Comparison of ENCODE assay signal across 8 mouse cellular contexts in genomic region chr11:117656077-117656401, GRCm38 (mm10). TPM values are rescaled to one million over a fixed set of nuclear protein-coding genes. Genes with fewer than 3 reads are reported as not detected.
DNase-seq lines count a peak whose midpoint lies in the region; ATAC-seq and TF ChIP-seq lines count a peak whose summit lies in the region.

No protein-coding gene starts in this region.

- H3K4me2 ChIP-seq in heart, embryonic 16.5 days (ENCODE audit: low read depth, low read length) = peak overlapping the region; percentile 93
- peak overlapping the region; percentile 72 for H3K4me2 ChIP-seq in forebrain, postnatal 0 days (ENCODE audit: low read depth)

- TF ChIP-seq CTCF in G1E (IDR thresholded peaks at IDR 0.05; ENCODE audit: low read depth, low read length) = no peak
- TF ChIP-seq CTCF in forebrain, postnatal 0 days (IDR thresholded peaks at IDR 0.05; ENCODE audit: low read depth) = no peak

- peak overlapping the region; percentile 98 for H3K9ac ChIP-seq in heart, embryonic 16.5 days (ENCODE audit: low read length)
- peak overlapping the region; percentile 93 for H3K9ac ChIP-seq in forebrain, postnatal 0 days

- H3K79me2 ChIP-seq in macrophage (ENCODE audit: inconsistent target) = peaks cover 58% of the 10 kb centered on the region

- intact Hi-C loops in heart, postnatal 10 days (cut with DNase I) = no loop called here

- DNase-seq in heart, postnatal 10 days = no peak
- DNase-seq in G1E (ENCODE audit: low spot score) = no peak
- no peak for DNase-seq in forebrain, postnatal 0 days
- no peak for DNase-seq in cerebellum, postnatal 36 days
- DNase-seq in thymus, postnatal 36 days = no peak
- DNase-seq in adrenal gland, adult (ENCODE audit: inconsistent age in 2 of 2, low spot score in 1 of 2) = no peak

- H3K27me3 ChIP-seq in heart, embryonic 16.5 days (ENCODE audit: control insufficient read depth, insufficient read depth, low read length) = no peaks in the 10 kb centered on the region; the same call in 1 of the 2 replicates
- H3K27me3 ChIP-seq in G1E (ENCODE audit: insufficient read depth, low read length) = peaks cover 30% of the 10 kb centered on the region
- H3K27me3 ChIP-seq in forebrain, postnatal 0 days (ENCODE audit: insufficient read depth, low read length) = no peaks in the 10 kb centered on the region

- peak overlapping the region; percentile 91 for H3K4me3 ChIP-seq in heart, embryonic 16.5 days (ENCODE audit: low read length)
- H3K4me3 ChIP-seq in G1E (ENCODE audit: low read depth, low read length) (peak overlapping the region; percentile 89), macrophage (ENCODE audit: inconsistent target) (peak overlapping the region; percentile 57)
- H3K4me3 ChIP-seq in forebrain, postnatal 0 days (ENCODE audit: low read depth, low read length) = peak overlapping the region; percentile 93

- ATAC-seq in heart, embryonic 16.5 days (replicated peaks; ENCODE audit: extremely low read depth, insufficient read depth, low FRiP score) = no peak
- ATAC-seq in G1E (ENCODE audit: extremely low read depth, insufficient number of reproducible peaks, low FRiP score, poor library complexity, severe bottlenecking) = no peak
- ATAC-seq in forebrain, postnatal 0 days = no peak

- H3K27ac ChIP-seq in heart, embryonic 16.5 days (ENCODE audit: low read length) = no peak overlapping the region; the same call in 1 of the 2 replicates
- peak overlapping the region; percentile 99 for H3K27ac ChIP-seq in forebrain, postnatal 0 days (ENCODE audit: low read depth, low read length)
- H3K27ac ChIP-seq in macrophage = no peak overlapping the region

- peaks cover 25% of the 10 kb centered on the region for H3K4me1 ChIP-seq in heart, embryonic 16.5 days (ENCODE audit: control insufficient read depth, insufficient read depth, low read length)
- H3K4me1 ChIP-seq in G1E (ENCODE audit: insufficient read depth, low read depth, low read length) = peaks cover 35% of the 10 kb centered on the region
- H3K4me1 ChIP-seq in forebrain, postnatal 0 days (ENCODE audit: insufficient read depth) = peaks cover 22% of the 10 kb centered on the region

- H3K9me3 ChIP-seq in heart, embryonic 16.5 days (replicated peaks; ENCODE audit: control insufficient read depth, low read length) = no peaks in the 10 kb centered on the region
- H3K9me3 ChIP-seq in G1E (replicated peaks) = no peaks in the 10 kb centered on the region
- no peaks in the 10 kb centered on the region for H3K9me3 ChIP-seq in forebrain, postnatal 0 days (ENCODE audit: low read length)

- 10% methylated on average over 10 of the region's 10 CpGs for WGBS in heart, embryonic 16.5 days
- 3% methylated on average over 10 of the region's 10 CpGs for WGBS in forebrain, postnatal 0 days
- WGBS in macrophage (ENCODE audit: missing documents) = 24% methylated on average over 10 of the region's 10 CpGs

- no peaks in the 10 kb centered on the region for H3K36me3 ChIP-seq in heart, embryonic 16.5 days (ENCODE audit: control insufficient read depth, insufficient read depth)
- H3K36me3 ChIP-seq in G1E (replicated peaks) (peaks cover 11% of the 10 kb centered on the region), macrophage (ENCODE audit: inconsistent target) (no peaks in the 10 kb centered on the region)
- H3K36me3 ChIP-seq in forebrain, postnatal 0 days (ENCODE audit: insufficient read depth) = no peaks in the 10 kb centered on the region

RNA-seq across cellular contexts. Expression of gene Tnrc6c, which starts 1.9 kb away (rescaled TPM):
- 6.1 and 6.5 TPM in 2 replicates for polyA plus RNA-seq in heart, embryonic 16.5 days (2015; fragmentation: Nextera tagmentation; extraction: Ambion mirVana)
- 10 to 100 TPM; 32.2 to 33.9 TPM for total RNA-seq in heart, postnatal 10 days (2021)
- total RNA-seq in G1E (2014; fragmentation: Nextera tagmentation) (40.5 and 47.5 TPM in 2 replicates), G1E (2017) (18.4 and 19.2 TPM in 2 replicates)
- polyA plus RNA-seq in G1E (2012) (19.1 and 21.5 TPM in 2 replicates), macrophage (2018) (9.0 to 13.1 TPM (median 11.4 TPM) in 3 replicates)
- total RNA-seq in forebrain, postnatal 0 days (2014; rRNA removed) = 56.9 and 71.6 TPM in 2 replicates
- polyA plus RNA-seq in forebrain, postnatal 0 days (2015; fragmentation: Nextera tagmentation; extraction: Ambion mirVana) = 13.1 and 19.9 TPM in 2 replicates
- 10 to 100 TPM; 14.0 to 82.8 (median 62.1) TPM for total RNA-seq in macrophage (2018; cell fraction: chromatin; rRNA removed)
- total RNA-seq in macrophage (2018; cell fraction: cytosol; rRNA removed) = 10 to 100 TPM in 25 of 26 experiments, 1 to 10 TPM in 1; 8.7 to 22.0 (median 16.4) TPM
- 10 to 100 TPM; 13.9 to 61.0 (median 44.8) TPM for total RNA-seq in macrophage (2018; cell fraction: nucleus; rRNA removed)
